Mouse (Mus musculus) kidney, postnatal 10 days (tissue): ENCODE measurements around the gene Camk2n2.

Source experiments
- DNase-seq: peaks from one replicate; pipeline ENCODE4 v3.0.0; 2021; ENCODE audit warnings: mixed read lengths

Gene Camk2n2

GRCm38 (mm10) chr16:20610501-20611356 lies 10.4 kb downstream of the Camk2n2 start:
- DNase-seq, result peak; percentile 82

- DNase-seq, result no peak
Measured at GRCm38 (mm10) chr16:20604705-20605104, 16.4 kb downstream of the Camk2n2 start.

GRCm38 (mm10) chr16:20600511-20600910 lies 20.6 kb downstream of the Camk2n2 start:
- no peak for DNase-seq

GRCm38 (mm10) chr16:20596687-20597441 lies 24.2 kb downstream of the Camk2n2 start:
- DNase-seq, result no peak

- DNase-seq, result no peak
Measured at GRCm38 (mm10) chr16:20595737-20596136, 25.4 kb downstream of the Camk2n2 start.

GRCm38 (mm10) chr16:20595060-20595673 lies 25.9 kb downstream of the Camk2n2 start:
- no peak for DNase-seq

- no peak for DNase-seq
Measured at GRCm38 (mm10) chr16:20591076-20591705, 29.9 kb downstream of the Camk2n2 start.

GRCm38 (mm10) chr16:20590680-20591038 lies 30.4 kb downstream of the Camk2n2 start:
- DNase-seq, result no peak

- peak; percentile 51 for DNase-seq
Measured at GRCm38 (mm10) chr16:20589939-20590679, 31.0 kb downstream of the Camk2n2 start.

GRCm38 (mm10) chr16:20589366-20589938 lies 31.6 kb downstream of the Camk2n2 start, which contains the start of gene Vwa5b2:
Gene Vwa5b2, plus strand, starts transcription at chr16:20589471.
- no peak for DNase-seq
